Mouse (Mus musculus) cerebellum, adult 8-10 months (tissue): ENCODE measurements at regions not wholly inside any gene's neighbourhood (a gene's known extent, or its start where the extent isn't known, plus 50 kb on each side); places are given as distances from the start of the nearest gene placed in this dataset.

Experiments used
- DNase-seq: peaks from one replicate; pipeline ENCODE4 v3.0.0; 2022

DNA sequence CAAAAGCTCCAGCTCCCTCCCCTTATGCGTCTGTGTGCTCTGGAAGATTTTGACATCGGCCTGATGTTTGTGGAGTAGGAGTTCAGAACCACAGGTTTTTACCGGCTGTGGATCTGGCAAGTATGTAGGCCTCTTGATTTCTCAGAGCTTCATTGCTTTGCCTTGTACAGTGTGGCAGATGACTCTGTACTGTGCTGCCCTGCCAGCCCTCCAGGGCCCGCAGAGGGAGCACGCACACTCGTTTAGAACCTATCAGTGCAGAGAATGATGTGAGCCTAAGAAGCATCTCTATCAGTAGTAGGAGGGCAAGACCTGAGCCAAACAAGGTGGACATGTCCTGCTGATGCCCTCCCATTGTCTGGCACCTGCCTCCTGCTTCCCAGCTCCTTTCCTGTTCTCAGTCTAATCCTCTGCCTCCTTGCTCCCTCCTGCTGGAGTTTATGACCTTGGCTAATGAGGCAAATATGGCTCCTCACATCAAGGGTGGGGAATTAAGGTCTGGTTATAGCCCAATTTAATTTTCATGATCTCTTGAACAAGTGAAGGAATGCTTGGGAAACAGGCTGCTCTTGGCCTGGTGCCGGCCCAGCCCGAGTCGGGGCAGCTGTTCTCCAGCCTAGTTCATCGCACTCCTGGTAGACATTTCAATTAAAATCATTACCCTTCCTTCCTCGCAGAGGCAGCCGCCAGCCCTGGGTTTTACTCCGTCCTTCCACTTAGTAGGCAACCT, 344.5 kb downstream of the Tmem38b start:
- no peak for DNase-seq

DNA sequence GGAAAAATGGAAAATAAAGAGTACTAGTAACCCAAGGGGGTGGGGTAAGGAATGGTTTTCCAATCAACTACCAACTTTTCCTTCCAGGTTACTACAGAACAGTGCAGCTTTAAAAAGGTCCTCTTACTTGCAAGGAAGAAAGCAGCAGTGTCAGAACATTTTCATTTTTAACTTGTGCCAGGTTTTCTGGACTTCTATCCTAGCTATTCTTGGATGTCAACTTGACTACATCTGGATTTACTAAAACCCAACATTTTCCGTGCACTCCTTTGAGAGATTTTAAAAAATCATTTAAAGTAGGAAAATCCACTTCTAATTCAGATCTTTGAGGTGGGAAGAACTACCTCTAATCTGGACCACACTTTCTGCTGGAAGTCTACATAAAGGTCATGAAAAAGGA, 358.4 kb downstream of the Tmem38b start:
- DNase-seq = no peak

DNA sequence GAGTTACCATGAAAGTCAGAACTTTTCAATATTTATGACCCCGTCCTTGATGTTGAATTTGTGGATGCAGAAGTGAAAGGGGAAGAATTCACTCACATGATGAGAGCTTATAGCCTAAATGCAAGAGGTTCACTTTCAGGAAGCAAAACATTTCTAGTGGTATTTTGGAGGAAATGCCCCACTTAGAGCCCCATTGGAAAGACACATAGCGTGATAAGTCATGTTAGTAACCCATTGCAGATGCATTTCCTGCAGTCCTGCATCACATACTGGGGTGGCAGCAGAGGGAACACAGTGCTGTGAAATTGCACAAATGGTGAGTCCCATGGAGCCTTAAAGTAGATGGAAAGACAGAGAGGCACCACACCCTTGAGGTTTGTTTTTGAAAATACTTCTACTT, 369.9 kb downstream of the Tmem38b start:
- no peak for DNase-seq

DNA sequence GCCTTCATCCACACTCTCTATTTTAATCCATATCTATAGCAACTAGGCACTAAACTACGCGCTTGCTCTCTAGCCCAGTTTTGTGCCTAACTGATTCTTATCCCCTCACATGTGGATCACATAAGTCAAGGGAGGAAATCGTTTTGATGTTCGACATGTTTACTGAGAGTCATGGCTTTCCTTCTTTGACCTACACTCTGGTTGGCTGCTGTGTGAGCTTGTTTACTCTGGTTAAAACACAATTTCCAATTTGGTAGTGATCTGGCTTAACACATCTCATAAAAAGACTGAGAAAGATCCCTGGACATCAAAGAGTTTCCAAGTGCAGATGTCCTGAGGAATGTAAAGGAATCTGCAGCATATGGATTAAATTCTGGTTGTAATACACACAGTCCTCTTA, 376.6 kb downstream of the Tmem38b start:
- DNase-seq = no peak

DNA sequence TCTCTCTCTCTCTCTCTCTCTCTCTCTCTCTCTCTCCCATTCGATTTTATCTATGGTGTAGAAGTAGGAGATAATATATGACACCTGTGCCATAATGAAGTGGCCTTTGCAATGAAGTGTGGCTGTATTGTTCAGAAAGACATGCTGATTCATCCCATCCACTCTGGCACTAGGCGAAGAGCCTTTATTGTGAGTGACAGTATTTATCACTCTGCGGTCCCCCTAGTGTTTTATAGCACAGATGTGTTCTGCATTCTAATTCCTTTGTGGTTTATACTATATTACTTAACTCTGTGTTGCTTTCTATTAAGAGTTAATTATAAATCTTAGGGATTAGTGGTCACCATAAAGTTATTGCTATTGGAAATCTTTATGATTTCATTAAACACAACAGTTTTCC, 398.7 kb downstream of the Tmem38b start:
- DNase-seq = no peak
